Mouse (Mus musculus): Measurements from ENCODE around the gene Ndufb11. TPM values are rescaled to one million over a fixed set of nuclear protein-coding genes. Genes with fewer than 3 reads are reported as not detected.
A peak's percentile ranks its signal among the peaks of the same experiment; 100 is the strongest.

Gene Ndufb11
- total RNA-seq (2014; rRNA removed) (104 and 146 TPM in 2 replicates), polyA plus RNA-seq (2015; fragmentation: Nextera tagmentation; extraction: Ambion mirVana) (263 and 328 TPM in 2 replicates)

DNA sequence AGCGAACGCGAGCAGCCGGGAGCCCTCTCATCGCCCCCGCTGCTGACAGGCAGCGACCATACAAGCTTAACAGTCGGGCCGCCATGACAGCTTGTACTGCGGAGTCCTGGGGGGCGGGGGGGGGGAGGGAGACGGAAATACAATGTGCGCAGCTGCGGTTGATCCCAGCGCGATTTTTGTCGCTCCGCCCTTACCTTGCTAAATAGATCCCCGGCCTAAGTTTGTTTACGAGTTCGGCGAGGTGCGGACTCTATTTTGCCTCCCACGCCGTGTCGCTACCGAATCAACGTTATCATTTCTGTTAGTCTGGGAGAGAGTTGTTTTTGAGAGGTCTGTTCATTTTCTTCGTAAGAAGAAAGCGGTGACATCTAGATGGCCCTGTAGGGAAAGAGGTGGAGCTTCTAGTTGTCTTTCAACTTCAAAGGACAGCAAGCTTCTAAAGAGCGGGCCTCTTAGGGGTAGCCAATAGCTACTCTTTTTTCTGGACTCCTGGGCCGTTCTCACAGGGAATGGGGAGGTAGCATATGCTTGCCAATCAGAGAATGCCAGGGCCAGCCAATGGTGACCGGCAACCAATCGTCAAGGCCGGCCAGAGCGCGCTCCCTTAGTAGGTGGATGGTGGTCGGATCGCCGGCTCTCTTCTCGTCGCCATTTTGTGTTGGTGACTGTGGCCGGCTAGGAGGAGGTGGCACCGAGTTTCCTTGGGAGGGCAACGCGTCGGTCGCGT lies at the start of gene Ndufb11, which contains the start of gene Rbm10:
Ndufb11 (minus strand) TSS at position 444 of the 727 bp plus-strand sequence.
Rbm10 (plus strand) TSS at position 328 of the 727 bp plus-strand sequence.
- H3K4me1 ChIP-seq (ENCODE audit: insufficient read depth), result no peaks in the 10 kb centered on the region
- no peak for TF ChIP-seq CTCF (IDR thresholded peaks at IDR 0.05; ENCODE audit: low read depth)
- H3K27ac ChIP-seq (ENCODE audit: low read depth, low read length), result peak within 1 kb of the TSS; percentile 82
- H3K9ac ChIP-seq, result peak within 1 kb of the TSS; percentile 60
- H3K27me3 ChIP-seq (ENCODE audit: insufficient read depth, low read length), result no peaks in the 10 kb centered on the region
- no peaks in the 10 kb centered on the region for H3K9me3 ChIP-seq (ENCODE audit: low read length)
- peak within 1 kb of the TSS; percentile 48 for H3K4me3 ChIP-seq (ENCODE audit: low read depth, low read length)
- peak within 1 kb of the TSS; percentile 48 for H3K4me2 ChIP-seq (ENCODE audit: low read depth)
- ATAC-seq (peak; percentile 96), DNase-seq (peak; percentile 86)
- 28% methylated on average over 46 of the region's 49 CpGs for WGBS
- peaks cover 6% of the 10 kb centered on the region; the same call in 1 of the 2 replicates for H3K36me3 ChIP-seq (ENCODE audit: insufficient read depth)

DNA sequence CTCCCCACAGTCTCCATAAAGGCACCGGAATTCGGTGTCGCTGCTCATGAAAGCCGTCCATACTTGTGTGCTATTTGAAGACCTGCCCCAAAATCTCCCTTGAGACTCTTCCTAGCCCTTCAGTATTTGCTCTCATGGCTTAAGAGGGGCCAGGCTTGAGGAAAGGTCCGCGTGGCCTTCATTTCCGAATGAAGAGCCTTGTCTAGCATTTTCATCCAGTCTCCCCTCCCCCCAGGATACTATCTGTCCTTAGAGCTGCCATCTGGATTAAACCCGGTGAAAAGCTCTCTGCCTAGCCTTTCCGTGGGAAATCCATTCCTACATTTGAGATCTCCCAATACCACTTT lies 46.0 kb upstream of the Ndufb11 start:
- Histone ChIP-seq H3K27me3 (ENCODE audit: insufficient read depth, low read length) (no peaks in the 10 kb centered on the region), H3K27ac (ENCODE audit: low read depth, low read length) (peak overlapping the region; percentile 94), H3K4me1 (ENCODE audit: insufficient read depth) (0 out of 2 replicates have a peak, but pooled peaks cover 6% of the 10 kb centered on the region), H3K9ac (peak overlapping the region; percentile 79), H3K4me3 (ENCODE audit: low read depth, low read length) (peak overlapping the region; percentile 60), H3K9me3 (ENCODE audit: low read length) (no peaks in the 10 kb centered on the region), H3K4me2 (ENCODE audit: low read depth) (peak overlapping the region; percentile 53), H3K36me3 (ENCODE audit: insufficient read depth) (peaks cover 2% of the 10 kb centered on the region; the same call in 1 of the 2 replicates)
- DNase-seq (no peak), ATAC-seq (peak; percentile 2; the same call in 1 of the 2 replicates)
- no peak for TF ChIP-seq CTCF (IDR thresholded peaks at IDR 0.05; ENCODE audit: low read depth)
- WGBS, result 24% methylated on average over 9 of the region's 9 CpGs

DNA sequence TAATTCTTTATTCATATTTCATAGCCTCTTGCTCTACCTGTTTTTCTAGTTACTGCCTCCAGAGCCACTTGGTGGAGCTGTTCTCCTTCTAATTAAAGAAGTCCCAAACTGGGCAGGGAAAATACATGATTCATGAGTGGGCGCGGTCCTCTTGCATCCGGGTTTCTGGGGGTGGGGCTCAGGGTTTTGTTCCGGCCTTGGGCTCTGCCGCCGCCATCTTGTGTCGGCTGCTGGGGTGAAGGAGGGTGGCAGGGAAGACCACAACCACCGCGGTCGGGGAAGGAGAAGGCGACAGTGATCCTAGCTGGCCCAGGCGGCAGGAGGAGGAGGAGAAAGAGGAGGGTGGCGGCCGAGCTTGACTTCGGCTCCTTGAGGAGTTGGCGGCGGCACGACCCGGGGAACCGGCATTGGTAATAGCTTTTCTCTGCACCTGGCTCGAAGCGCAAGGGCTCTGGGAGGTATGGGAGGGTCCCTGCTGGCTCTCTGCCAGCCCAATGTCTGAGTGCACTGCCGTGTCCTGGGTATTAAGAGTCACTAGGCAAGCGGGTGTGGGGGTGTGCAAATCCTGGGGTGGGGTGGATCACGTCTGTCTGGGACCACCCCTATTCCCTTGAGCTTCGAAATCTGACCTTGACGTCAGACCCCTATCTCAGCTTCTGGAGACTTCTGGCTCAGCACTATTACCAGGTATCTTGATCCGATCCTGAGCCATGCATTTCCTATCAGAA lies 45.5 kb upstream of the Ndufb11 start:
- H3K4me2 ChIP-seq (ENCODE audit: low read depth), result peak overlapping the region; percentile 53
- H3K27ac ChIP-seq (ENCODE audit: low read depth, low read length), result peak overlapping the region; percentile 94
- 0 out of 2 replicates have a peak, but pooled peaks cover 6% of the 10 kb centered on the region for H3K4me1 ChIP-seq (ENCODE audit: insufficient read depth)
- no peaks in the 10 kb centered on the region for H3K9me3 ChIP-seq (ENCODE audit: low read length)
- H3K27me3 ChIP-seq (ENCODE audit: insufficient read depth, low read length), result no peaks in the 10 kb centered on the region
- peak; percentile 72 for TF ChIP-seq CTCF (IDR thresholded peaks at IDR 0.05; ENCODE audit: low read depth)
- peak overlapping the region; percentile 60 for H3K4me3 ChIP-seq (ENCODE audit: low read depth, low read length)
- DNase-seq (peak; percentile 92), ATAC-seq (peak; percentile 89)
- WGBS, result 28% methylated on average over 28 of the region's 28 CpGs
- H3K36me3 ChIP-seq (ENCODE audit: insufficient read depth), result no peaks in the 10 kb centered on the region
- peak overlapping the region; percentile 79 for H3K9ac ChIP-seq

DNA sequence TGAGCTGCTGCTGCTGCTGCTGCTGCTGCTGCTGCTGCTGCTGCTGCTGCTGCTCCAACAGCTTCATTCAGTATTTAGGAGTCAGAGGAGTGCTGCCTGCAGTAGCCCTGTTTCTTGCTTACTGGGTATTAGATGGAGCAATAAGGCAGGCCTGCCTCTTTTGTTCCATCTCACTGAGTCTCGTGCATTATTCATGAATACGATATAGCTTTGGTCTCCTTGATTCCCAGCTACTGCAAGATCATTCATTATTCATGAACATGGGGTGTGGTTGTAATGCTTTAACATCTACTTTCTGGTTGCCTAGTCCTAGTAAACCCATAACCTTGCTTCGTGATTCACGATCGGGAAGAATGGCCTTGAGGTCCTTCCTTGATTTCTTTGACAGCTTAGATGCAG lies 44.9 kb upstream of the Ndufb11 start:
- DNase-seq, result no peak
- Histone ChIP-seq H3K4me2 (ENCODE audit: low read depth) (no peak overlapping the region), H3K9ac (peak overlapping the region; percentile 79; the same call in 1 of the 2 replicates)

DNA sequence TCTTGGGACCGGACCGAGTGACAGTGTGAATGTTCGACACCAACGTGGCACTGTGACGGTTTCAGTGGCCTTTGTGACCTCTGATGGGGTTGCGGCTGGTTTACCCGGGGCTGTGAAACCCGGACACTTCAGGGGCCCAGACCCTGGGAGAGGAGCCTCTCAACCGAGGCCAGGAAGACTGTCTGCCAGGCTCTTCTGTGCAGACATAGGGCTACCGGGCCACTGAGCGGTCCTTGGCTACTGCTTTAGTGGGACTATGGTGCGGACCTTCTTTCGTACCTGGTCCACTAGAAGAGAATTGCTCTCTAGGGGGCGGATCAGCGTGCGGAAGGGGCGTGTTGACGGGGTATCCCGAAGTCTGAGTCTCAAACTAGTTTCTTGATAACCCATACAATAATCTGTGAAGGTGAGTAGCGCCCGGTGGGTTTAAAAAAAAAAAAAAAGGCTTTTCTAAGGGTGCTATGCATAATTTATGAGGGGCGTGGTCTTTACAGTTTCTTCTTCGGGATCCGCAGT lies 41.5 kb upstream of the Ndufb11 start:
- Histone ChIP-seq H3K4me1 (ENCODE audit: insufficient read depth) (no peaks in the 10 kb centered on the region), H3K27ac (ENCODE audit: low read depth, low read length) (no peak overlapping the region), H3K4me2 (ENCODE audit: low read depth) (peak overlapping the region; percentile 71), H3K9me3 (ENCODE audit: low read length) (no peaks in the 10 kb centered on the region), H3K36me3 (ENCODE audit: insufficient read depth) (no peaks in the 10 kb centered on the region), H3K27me3 (ENCODE audit: insufficient read depth, low read length) (no peaks in the 10 kb centered on the region), H3K4me3 (ENCODE audit: low read depth, low read length) (peak overlapping the region; percentile 42), H3K9ac (no peak overlapping the region)
- ATAC-seq (no peak), DNase-seq (no peak)
- 27% methylated on average over 24 of the region's 24 CpGs for WGBS
- no peak for TF ChIP-seq CTCF (IDR thresholded peaks at IDR 0.05; ENCODE audit: low read depth)

More for the DNA sequence above, 44.9 kb upstream of the Ndufb11 start:
- Histone ChIP-seq H3K4me1 (ENCODE audit: insufficient read depth) (0 out of 2 replicates have a peak, but pooled peaks cover 6% of the 10 kb centered on the region), H3K4me3 (ENCODE audit: low read depth, low read length) (peak overlapping the region; percentile 60), H3K27me3 (ENCODE audit: insufficient read depth, low read length) (no peaks in the 10 kb centered on the region), H3K9me3 (ENCODE audit: low read length) (no peaks in the 10 kb centered on the region), H3K27ac (ENCODE audit: low read depth, low read length) (peak overlapping the region; percentile 94), H3K36me3 (ENCODE audit: insufficient read depth) (no peaks in the 10 kb centered on the region)
- 34% methylated on average over 5 of the region's 5 CpGs for WGBS
- no peak for TF ChIP-seq CTCF (IDR thresholded peaks at IDR 0.05; ENCODE audit: low read depth)
- peak; percentile 66 for ATAC-seq

DNA sequence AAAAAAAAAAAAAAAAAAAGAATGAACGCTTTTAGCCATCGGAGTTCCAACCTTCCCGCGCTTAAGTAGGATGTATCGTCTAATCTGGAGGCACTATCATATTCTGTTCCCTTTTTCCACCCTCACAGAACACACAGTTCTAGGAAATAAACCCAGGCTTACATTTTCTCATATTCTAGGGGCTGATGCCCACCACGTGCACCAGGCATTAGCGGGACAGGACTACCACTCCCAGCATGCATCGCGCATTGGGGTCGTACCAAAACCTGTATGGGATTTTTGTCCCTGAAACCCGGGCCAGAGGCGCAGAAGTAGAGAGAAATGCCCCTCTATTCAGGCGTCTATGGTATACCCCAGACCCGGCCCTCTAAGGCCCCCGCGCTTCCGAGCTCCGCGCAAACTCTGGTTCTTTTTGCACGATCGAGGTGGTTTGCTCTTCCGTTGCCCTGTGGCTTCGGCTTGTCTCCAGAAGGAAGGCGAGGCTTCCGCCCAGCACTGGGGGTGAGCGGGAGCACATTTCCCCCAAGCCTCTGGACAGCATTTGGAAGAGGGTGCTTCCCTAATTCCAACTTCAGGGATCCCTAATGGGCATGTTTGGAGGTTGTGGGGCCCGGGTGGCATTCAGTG lies 40.7 kb upstream of the Ndufb11 start, which contains the start of gene Uba1:
Uba1 (plus strand) TSS at position 301 of the 627 bp plus-strand sequence.
- no peak for TF ChIP-seq CTCF (IDR thresholded peaks at IDR 0.05; ENCODE audit: low read depth)
- peak; percentile 88 for ATAC-seq
- 22% methylated on average over 27 of the region's 27 CpGs for WGBS
- H3K36me3 ChIP-seq (ENCODE audit: insufficient read depth), result no peaks in the 10 kb centered on the region
- peak; percentile 91 for DNase-seq
- H3K9me3 ChIP-seq (ENCODE audit: low read length), result no peaks in the 10 kb centered on the region
- peak within 1 kb of the TSS; percentile 35 for H3K9ac ChIP-seq
- H3K4me2 ChIP-seq (ENCODE audit: low read depth), result peak within 1 kb of the TSS; percentile 71
- H3K27me3 ChIP-seq (ENCODE audit: insufficient read depth, low read length), result no peaks in the 10 kb centered on the region
- H3K27ac ChIP-seq (ENCODE audit: low read depth, low read length), result peak within 1 kb of the TSS; percentile 21; the same call in 1 of the 2 replicates
- no peaks in the 10 kb centered on the region for H3K4me1 ChIP-seq (ENCODE audit: insufficient read depth)
- peak within 1 kb of the TSS; percentile 42 for H3K4me3 ChIP-seq (ENCODE audit: low read depth, low read length)

Data from forebrain, postnatal 0 days (tissue).